Mouse (Mus musculus) bone marrow macrophage, adult 2 months (primary cell): Measurements from ENCODE around the gene Rasgef1c. TPM values are rescaled to one million over a fixed set of nuclear protein-coding genes. Genes with fewer than 3 reads are reported as not detected.

Source experiments
- H3K27ac ChIP-seq: 2 replicates; pipeline ENCODE4 v1.5.1; 2012; ENCODE audit warnings: low read depth, low read length; ENCODE audit not compliant: insufficient read depth
- H3K4me1 ChIP-seq: 2 replicates; pipeline ENCODE4 v1.6.1; 2012; ENCODE audit warnings: low read length; ENCODE audit not compliant: control insufficient read depth, insufficient read depth
- H3K4me3 ChIP-seq: 2 replicates; pipeline ENCODE4 v1.5.1; 2012; ENCODE audit warnings: mild to moderate bottlenecking, low read length, moderate library complexity; ENCODE audit not compliant: insufficient read depth
- CTCF ChIP-seq: IDR thresholded peaks from 2 replicates; pipeline ENCODE4 v1.5.1; 2012; ENCODE audit warnings: low read depth, mild to moderate bottlenecking, low read length, moderate library complexity
- POLR2A ChIP-seq: IDR thresholded peaks from 2 replicates; pipeline ENCODE4 v1.6.1; 2012; ENCODE audit warnings: mild to moderate bottlenecking, low read depth, low read length, borderline replicate concordance
- polyA plus RNA-seq: library from polyadenylated mRNA; stranded (reverse); fragments of >200 nt; gene quantifications from 2 replicates; pipeline ENCODE4 v1.2.4, GENCODE M21; 2012; ENCODE audit not compliant: missing spikeins, insufficient read depth, insufficient read length

The Rasgef1c gene
- polyA plus RNA-seq, result not detected in 2 replicates

DNA sequence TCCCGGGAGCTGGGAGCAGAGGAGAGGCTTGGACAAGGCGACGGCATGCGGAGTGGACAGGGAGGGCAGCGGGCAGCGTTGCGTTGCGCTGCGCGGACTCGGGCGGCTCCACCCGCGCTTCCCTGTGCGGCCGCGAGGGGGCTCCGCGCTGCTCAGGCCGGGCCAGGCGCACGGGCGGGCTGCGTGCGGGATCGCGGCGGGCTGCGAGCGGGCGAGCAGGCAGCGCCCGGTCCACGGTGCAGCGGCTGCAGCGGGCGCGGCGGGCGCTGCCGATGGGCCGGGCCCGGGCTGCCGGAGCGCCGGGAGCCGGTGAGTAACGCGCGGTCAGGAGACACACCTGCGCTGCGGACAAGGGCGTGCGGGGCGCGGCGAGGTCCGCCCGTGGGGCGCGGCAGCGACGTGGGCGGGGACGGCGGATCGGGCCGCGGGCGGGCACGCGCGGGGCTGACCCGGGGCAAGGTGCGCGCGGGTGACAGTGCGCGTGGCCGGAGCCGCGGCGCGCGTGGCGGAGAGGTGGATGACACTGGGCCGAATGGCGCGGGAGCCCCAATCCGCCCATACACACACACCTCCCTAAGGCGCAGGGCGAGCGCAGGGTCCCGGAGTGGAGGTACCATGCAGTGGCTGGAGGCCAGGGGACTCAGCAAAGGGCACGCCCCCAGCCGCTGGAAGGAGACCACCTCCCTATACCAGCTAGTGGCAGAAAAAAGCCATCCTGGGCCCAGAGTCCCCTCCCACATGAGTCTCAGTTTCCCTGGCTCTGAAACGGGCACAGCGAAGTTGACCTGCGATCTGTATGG lies at the start of gene Rasgef1c:
TSS of gene Rasgef1c (plus strand) at position 177 of the 800 bp plus-strand sequence.
- Histone ChIP-seq H3K27ac (no peak within 1 kb of the TSS), H3K4me1 (no peaks in the 10 kb centered on the region), H3K4me3 (peak within 1 kb of the TSS; percentile 51)
- TF ChIP-seq POLR2A (no peak), CTCF (no peak)

DNA sequence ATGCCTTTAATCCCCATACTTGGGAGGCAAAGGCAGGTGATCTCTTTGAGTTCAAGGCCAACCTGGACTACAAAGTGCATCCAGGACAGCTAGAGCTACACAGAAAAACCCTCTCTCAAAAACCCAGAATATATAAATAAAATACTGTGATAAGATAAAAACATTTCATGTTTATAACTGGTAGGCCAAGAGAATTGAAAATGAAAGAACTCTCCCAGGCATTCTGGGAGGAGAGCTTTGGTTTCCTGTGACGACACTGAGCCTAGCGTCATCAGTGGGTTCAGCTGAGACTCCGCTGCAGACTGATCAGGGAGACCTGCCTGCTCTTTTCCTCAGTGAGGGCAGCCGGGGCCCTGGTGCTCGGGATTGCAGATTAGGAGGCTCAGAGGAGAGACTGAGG lies 46.5 kb upstream of the Rasgef1c start:
- TF ChIP-seq CTCF (no peak), POLR2A (no peak)
- H3K4me1 ChIP-seq, result peaks cover 9% of the 10 kb centered on the region
- H3K27ac ChIP-seq, result no peak overlapping the region
- H3K4me3 ChIP-seq, result no peak overlapping the region

DNA sequence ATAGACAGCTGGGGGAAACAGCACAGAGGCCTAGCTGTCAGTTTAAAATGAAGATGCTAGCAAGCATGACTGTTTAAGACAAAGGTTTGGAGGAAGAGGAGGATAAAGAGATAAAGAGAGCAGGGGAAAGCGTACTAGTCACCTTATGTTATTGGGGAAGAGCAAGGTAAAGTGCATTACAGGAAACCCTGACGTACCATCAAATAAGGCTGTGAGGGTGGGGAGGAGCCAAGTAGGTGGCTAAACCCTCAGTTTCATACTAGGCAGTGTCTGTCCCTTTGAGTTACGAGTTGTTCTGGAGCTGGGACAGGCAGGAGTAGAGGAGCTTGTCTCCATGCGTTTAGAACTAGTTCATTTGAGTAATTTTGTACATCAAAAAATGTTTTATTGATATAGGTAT lies 40.5 kb upstream of the Rasgef1c start:
- Histone ChIP-seq H3K4me3 (no peak overlapping the region), H3K4me1 (peaks cover 11% of the 10 kb centered on the region), H3K27ac (no peak overlapping the region)
- no peak for TF ChIP-seq POLR2A
- TF ChIP-seq CTCF, result no peak

- TF ChIP-seq CTCF (no peak), POLR2A (no peak)
- peaks cover 6% of the 10 kb centered on the region for H3K4me1 ChIP-seq
- no peak overlapping the region for H3K4me3 ChIP-seq
- H3K27ac ChIP-seq, result no peak overlapping the region
Observed at GRCm38 (mm10) chr11:49863926-49864325, 37.7 kb upstream of the Rasgef1c start.

GRCm38 (mm10) chr11:49867320-49867719 lies 34.3 kb upstream of the Rasgef1c start:
- Histone ChIP-seq H3K4me3 (no peak overlapping the region), H3K4me1 (0 out of 2 replicates have a peak, but pooled peaks cover 2% of the 10 kb centered on the region), H3K27ac (no peak overlapping the region)
- TF ChIP-seq CTCF (no peak), POLR2A (no peak)

GRCm38 (mm10) chr11:49869762-49870161 lies 31.9 kb upstream of the Rasgef1c start:
- TF ChIP-seq CTCF (peak; percentile 52; the same call in 1 of the 2 replicates), POLR2A (no peak)
- no peak overlapping the region for H3K27ac ChIP-seq

DNA sequence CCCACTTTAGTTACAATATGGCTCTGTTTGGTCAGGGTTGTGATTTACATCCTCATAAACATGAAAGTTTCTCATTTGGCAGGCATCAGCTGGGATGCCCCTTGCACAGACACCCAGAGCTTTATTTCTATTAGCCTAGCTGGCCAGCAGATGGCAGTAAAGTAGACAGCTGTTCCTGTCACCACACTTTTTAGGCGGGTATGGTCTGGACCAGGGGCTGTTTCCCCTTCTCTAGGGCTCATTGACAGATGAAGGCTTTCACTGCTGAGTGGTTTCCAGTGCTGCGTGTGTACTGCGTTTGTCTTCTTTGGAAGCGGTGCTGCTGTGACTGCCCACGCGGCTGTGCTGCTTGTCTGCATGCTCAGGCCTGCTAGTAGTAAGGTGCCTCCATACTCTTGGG lies 29.7 kb upstream of the Rasgef1c start:
- no peak overlapping the region for H3K4me3 ChIP-seq
- no peak overlapping the region for H3K27ac ChIP-seq
- TF ChIP-seq CTCF (peak; percentile 61; the same call in 1 of the 2 replicates), POLR2A (no peak)
- H3K4me1 ChIP-seq, result no peaks in the 10 kb centered on the region

More at GRCm38 (mm10) chr11:49869762-49870161, 31.9 kb upstream of the Rasgef1c start:
- Histone ChIP-seq H3K4me1 (no peaks in the 10 kb centered on the region), H3K4me3 (no peak overlapping the region)

DNA sequence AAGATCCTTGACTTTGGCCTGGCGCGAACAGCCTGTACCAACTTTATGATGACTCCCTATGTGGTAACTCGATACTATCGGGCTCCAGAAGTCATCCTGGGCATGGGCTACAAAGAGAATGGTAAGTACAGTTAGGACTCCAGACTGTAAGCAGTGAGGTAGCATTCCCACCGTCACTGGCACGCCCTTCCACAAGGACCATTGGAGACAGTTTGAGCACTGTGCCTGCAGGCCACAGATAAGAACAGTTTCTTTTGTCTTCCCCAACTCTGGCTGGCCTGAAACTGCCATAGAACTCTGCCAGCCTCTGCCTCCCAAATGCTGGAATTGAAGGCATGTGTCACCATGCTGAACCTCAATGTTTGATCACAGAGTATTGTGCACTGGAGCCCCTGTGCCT lies 28.9 kb upstream of the Rasgef1c start:
- no peak overlapping the region for H3K27ac ChIP-seq
- TF ChIP-seq POLR2A (no peak), CTCF (no peak)
- no peaks in the 10 kb centered on the region for H3K4me1 ChIP-seq
- H3K4me3 ChIP-seq, result no peak overlapping the region

DNA sequence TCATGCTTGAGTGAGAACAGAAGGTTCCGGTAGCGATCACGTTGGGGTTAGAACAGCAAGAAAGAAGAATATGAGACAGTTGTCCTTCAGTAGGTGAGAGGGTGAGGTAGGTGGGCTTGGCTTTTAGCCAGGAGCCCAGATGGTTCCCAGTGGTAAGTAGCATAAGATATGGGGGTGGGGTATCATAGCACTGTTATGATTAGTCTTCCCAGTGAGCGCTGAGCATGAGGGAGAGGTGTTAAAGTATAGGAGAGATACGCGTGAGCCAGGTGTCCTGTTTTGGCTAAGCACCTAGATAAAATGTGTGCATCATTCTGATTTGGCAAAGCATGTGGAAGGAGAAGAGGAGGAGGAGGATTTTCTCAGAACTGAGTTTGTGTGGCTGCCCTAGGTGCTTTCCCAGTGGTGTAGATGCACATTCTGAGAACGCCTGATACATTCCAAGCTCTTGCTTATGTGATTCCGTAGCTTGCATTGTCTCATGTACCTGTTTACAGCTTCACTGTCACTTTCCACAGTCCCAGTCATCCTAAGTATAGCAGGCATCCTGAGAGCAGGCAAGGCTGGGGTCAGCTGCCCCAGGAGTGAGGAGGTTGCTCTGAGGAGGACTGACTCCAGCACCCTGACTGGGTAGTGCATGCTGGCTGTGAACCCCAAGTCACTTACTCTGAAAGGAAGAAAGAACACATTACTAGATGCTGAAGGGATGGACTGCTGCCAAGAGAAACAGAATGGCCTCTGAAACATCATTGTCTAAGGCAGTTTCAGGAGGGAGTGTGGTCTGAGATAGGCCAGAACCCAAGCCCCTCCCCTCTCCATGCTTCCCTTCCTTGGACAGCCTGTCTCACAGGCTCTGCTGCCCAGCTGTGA lies 24.5 kb upstream of the Rasgef1c start:
- Histone ChIP-seq H3K27ac (no peak overlapping the region), H3K4me3 (no peak overlapping the region), H3K4me1 (peaks cover 2% of the 10 kb centered on the region; the same call in 1 of the 2 replicates)
- no peak for TF ChIP-seq CTCF
- no peak for TF ChIP-seq POLR2A
